Mouse (Mus musculus) induced T-regulatory cell, adult 2 months (primary cell): ENCODE data around the gene Cacna1b.
A peak's percentile ranks its signal among the peaks of the same experiment; 100 is the strongest.

Experiments used
- DNase-seq: peaks from one replicate; pipeline ENCODE4 v3.0.0-alpha.2; 2012; ENCODE audit warnings: low read depth

Gene Cacna1b

GRCm38 (mm10) chr2:24646452-24647146 is 116.4 kb downstream of the Cacna1b start:
- no peak for DNase-seq

GRCm38 (mm10) chr2:24642834-24643233 is 120.1 kb downstream of the Cacna1b start:
- peak; percentile 58 for DNase-seq

DNA sequence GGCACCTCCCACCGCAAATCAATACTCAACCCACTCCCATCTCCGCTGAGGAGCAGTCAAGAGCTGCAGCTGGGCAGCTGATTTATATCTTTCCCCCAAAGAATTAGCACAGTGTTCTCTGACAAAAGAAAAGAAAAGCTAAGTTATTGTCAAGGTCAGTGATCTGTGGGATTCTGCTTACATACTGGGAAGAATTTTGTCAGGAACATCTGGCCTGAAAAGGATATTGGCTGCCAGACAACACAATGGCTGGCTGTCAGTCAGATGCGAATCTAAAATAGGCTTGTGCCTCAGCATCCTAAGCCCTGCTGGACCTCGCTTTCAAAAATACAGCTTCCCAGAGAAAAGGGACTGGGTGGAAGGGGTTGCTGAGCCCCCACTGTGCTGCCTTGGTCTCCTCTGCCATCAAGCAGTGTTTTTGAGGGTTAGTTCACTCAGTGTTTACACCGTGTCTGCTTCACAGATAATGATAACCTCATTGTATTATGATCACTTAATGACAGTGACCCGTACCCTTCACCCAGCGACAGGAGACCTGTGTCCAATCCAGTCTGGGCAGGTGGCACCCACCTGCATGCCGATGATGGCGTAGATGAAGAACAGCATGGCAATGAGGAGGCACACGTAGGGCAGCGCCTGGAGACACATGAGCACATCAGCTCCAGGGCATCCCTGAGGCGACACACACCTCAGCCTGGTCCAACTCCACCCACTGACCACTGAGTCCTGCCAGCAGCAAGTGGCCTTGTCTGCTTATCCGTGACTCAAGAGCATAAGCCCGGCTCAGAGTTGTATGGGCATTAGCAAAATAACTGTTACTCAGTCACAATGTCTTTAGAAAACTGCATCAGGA is 124.6 kb downstream of the Cacna1b start:
- DNase-seq, result no peak

DNA sequence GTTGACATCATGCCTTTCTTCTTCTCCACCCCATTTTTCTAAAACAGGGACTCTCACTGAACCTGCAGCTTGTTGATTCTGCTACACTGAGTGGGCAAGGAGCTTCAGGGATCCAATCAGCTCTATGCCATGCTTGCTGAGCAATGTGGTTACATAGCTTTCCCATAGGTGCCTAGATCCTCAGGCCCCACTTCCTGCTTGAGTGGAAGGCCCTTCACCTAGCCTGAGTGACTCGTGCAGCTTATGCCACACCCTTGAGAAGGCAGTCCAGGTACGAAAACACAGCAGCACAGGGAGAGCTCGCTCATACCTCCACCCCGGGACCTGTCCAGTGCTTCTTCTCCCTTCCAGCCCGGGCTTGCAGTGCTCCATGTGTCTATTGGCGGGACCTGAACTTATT is 129.3 kb downstream of the Cacna1b start:
- DNase-seq, result no peak

DNA sequence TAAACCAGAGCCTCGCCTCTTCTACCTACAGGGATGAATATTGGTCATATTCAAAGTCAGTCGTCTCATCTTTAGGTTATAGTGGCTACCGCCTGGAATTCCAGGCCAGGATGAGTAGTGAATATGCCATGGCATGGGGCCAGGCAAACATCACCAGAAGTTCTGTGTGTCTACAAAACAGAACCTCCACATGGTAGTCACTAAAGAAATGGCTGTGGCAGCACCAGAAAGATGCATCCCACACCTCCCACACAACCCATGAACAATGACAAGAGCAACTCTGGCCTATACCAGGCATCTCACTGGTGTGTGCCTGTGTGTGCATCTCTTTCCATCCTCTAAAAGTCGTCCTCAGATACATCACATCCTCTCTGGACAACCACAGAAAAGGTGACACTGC is 145.8 kb downstream of the Cacna1b start:
- no peak for DNase-seq

- no peak for DNase-seq
Observed at GRCm38 (mm10) chr2:24609789-24610188, 153.2 kb downstream of the Cacna1b start.

- DNase-seq, result no peak
Observed at GRCm38 (mm10) chr2:24608765-24609138, 154.2 kb downstream of the Cacna1b start.

DNA sequence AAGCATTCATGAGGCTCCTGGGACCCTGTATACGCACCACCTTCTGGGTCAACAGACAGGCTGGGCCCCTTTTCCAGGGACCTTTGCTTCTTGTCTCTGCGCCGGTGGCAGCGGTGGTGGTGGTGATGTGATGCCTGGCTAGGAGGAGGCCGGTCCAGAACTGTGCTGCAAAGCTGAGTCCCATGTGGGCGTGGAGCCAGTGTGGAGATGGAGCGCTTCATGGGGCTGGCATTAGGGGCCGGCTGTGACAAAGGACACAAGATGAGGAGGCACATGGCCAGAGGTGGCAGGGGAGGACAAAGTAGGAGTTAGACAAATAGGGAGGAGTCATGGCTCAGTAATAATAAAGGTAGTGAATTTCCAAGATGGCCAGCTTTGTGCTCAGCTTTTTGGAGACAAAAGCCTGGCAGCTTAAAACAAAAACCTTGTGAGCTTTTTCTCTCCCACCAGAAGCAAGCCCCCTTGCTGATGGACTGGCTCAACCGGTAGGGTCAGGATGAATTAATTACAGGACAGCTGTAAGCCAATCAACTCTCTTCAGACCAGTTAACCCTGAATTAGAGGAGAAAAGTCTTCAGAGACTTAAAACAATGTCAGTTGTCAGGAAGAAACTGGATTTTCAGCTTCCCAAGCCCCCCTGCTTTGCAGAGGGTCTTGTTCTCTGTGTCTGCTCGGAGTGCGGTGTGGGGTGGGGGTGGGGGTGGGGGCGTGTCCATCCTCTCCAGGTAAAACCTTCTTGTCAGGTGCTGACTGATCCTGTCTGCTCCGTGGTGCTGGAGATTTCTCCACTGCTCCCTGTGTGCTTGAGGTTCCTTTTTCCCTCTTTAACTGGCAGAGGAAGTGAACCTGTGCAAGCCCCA is 154.8 kb downstream of the Cacna1b start:
- DNase-seq, result no peak

GRCm38 (mm10) chr2:24606531-24606930 is 156.4 kb downstream of the Cacna1b start:
- no peak for DNase-seq

- DNase-seq, result peak; percentile 14
Observed at GRCm38 (mm10) chr2:24605096-24605495, 157.9 kb downstream of the Cacna1b start.

GRCm38 (mm10) chr2:24589426-24589825 is 173.5 kb downstream of the Cacna1b start:
- DNase-seq, result no peak

GRCm38 (mm10) chr2:24587999-24588398 is 175.0 kb downstream of the Cacna1b start:
- DNase-seq, result no peak

DNA sequence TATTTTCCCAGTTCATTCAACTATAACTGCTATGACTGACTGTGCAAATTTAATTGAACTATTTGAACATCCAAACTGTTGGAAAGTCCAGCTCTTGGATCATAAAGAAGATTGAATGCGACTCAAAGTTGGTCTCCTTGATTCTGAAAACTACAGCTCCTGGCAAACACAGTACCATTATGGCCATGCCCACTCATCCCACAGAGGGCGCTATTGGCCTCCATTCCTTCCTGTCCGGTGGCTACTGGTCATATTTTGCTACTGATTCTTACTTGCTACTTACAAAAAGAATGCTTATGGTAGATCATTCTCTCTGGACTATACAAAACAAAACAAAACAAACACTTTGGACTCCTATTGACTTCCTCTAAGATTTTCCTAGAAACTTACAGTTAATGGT is 188.3 kb downstream of the Cacna1b start:
- peak; percentile 60 for DNase-seq

- no peak for DNase-seq
Observed at GRCm38 (mm10) chr2:24570917-24571316, 192.0 kb downstream of the Cacna1b start.

DNA sequence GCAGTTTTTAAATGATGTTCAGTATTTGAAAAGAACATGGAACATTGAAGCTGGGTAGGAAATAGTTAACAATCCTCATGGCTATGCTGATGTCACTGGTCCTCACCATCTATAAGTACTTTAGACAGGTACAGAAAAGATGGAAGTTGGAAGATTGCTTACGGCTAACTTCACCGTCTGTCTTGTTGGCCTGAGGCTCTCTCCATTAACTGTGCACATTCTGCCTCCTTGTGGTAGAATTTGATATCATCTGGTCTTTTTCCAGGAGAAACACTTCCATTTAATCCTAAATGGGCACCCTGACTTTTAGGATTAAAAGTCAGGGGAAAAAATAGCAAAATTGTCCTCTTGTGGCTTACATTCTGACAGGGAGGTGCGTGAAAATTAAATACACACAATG is 194.4 kb downstream of the Cacna1b start:
- peak; percentile 34 for DNase-seq

- no peak for DNase-seq
Observed at GRCm38 (mm10) chr2:24562547-24563290, 200.2 kb downstream of the Cacna1b start.

- DNase-seq, result no peak
Observed at GRCm38 (mm10) chr2:24561946-24562345, 201.0 kb downstream of the Cacna1b start.

- DNase-seq, result no peak
Observed at GRCm38 (mm10) chr2:24560201-24560600, 202.8 kb downstream of the Cacna1b start.

GRCm38 (mm10) chr2:24556347-24556746 is 206.6 kb downstream of the Cacna1b start:
- DNase-seq, result no peak

DNA sequence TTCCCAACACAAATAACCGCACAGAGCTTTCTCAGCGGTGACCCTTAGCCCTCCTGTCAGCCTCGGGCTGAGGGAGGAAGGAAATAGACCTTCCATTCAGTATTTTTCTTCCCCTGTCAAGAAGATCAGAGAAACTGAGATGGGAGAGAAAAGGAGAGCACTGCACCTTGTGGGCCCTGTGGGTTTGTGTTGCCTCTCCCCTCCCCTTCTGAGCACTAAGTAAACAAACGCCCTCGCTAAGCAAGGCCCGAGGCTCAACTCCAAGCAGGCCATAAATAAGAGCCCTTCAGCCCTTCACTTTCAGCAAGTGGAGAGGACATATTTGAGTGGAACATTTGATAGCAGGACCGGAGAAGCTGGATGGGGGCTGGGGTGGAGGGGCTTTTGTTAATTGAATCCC is 209.0 kb downstream of the Cacna1b start:
- DNase-seq, result no peak
